Mouse (Mus musculus): ENCODE results near the gene Hivep3. TPM values are rescaled to one million over a fixed set of nuclear protein-coding genes. Genes with fewer than 3 reads are reported as not detected.

Gene Hivep3
- polyA plus RNA-seq, 1 experiment from 2014 or later: 8.9 TPM

GRCm38 (mm10) chr4:120127333-120127732, 393.7 kb downstream of the Hivep3 start:
- no peaks in the 10 kb centered on the region for H3K27me3 ChIP-seq
- 80% methylated on average over 3 of the region's 3 CpGs for WGBS
- ATAC-seq (replicated peaks; ENCODE audit: low FRiP score): no peak
- H3K36me3 ChIP-seq: no peaks in the 10 kb centered on the region
- no peaks in the 10 kb centered on the region for H3K9me3 ChIP-seq (replicated peaks)
- H3K9ac ChIP-seq: no peak overlapping the region
- H3K4me3 ChIP-seq (replicated peaks): no peak overlapping the region
- H3K4me1 ChIP-seq: no peaks in the 10 kb centered on the region
- no peak overlapping the region for H3K4me2 ChIP-seq
- H3K27ac ChIP-seq: no peak overlapping the region

GRCm38 (mm10) chr4:120128033-120128432, 394.4 kb downstream of the Hivep3 start:
- ATAC-seq (replicated peaks; ENCODE audit: low FRiP score): no peak
- Histone ChIP-seq H3K4me1 (no peaks in the 10 kb centered on the region), H3K36me3 (no peaks in the 10 kb centered on the region), H3K27me3 (no peaks in the 10 kb centered on the region), H3K4me2 (no peak overlapping the region), H3K9ac (no peak overlapping the region), H3K27ac (no peak overlapping the region), H3K4me3 (replicated peaks) (no peak overlapping the region), H3K9me3 (replicated peaks) (no peaks in the 10 kb centered on the region)
- 54% methylated on average over 4 of the region's 4 CpGs for WGBS

- no peaks in the 10 kb centered on the region for H3K36me3 ChIP-seq
- H3K27me3 ChIP-seq: no peaks in the 10 kb centered on the region
- H3K27ac ChIP-seq: no peak overlapping the region
- no peak overlapping the region for H3K4me3 ChIP-seq (replicated peaks)
- H3K4me2 ChIP-seq: no peak overlapping the region
- no peaks in the 10 kb centered on the region for H3K4me1 ChIP-seq
- no peak for ATAC-seq (replicated peaks; ENCODE audit: low FRiP score)
- no peak overlapping the region for H3K9ac ChIP-seq
- H3K9me3 ChIP-seq (replicated peaks): no peaks in the 10 kb centered on the region
- 42% methylated on average over 4 of the region's 4 CpGs for WGBS
Measured at GRCm38 (mm10) chr4:120129233-120129885, 395.8 kb downstream of the Hivep3 start.

- Histone ChIP-seq H3K9me3 (replicated peaks) (no peaks in the 10 kb centered on the region), H3K36me3 (no peaks in the 10 kb centered on the region), H3K27me3 (no peaks in the 10 kb centered on the region), H3K4me2 (no peak overlapping the region), H3K4me1 (no peaks in the 10 kb centered on the region), H3K27ac (no peak overlapping the region), H3K9ac (no peak overlapping the region), H3K4me3 (replicated peaks) (no peak overlapping the region)
- ATAC-seq (replicated peaks; ENCODE audit: low FRiP score): no peak
- WGBS: 51% methylated on average over 4 of the region's 4 CpGs
Measured at GRCm38 (mm10) chr4:120130926-120131325, 397.3 kb downstream of the Hivep3 start.

- Histone ChIP-seq H3K4me3 (replicated peaks) (no peak overlapping the region), H3K9me3 (replicated peaks) (no peaks in the 10 kb centered on the region), H3K27ac (no peak overlapping the region), H3K4me2 (no peak overlapping the region), H3K9ac (no peak overlapping the region), H3K27me3 (no peaks in the 10 kb centered on the region), H3K4me1 (no peaks in the 10 kb centered on the region), H3K36me3 (no peaks in the 10 kb centered on the region)
- 76% methylated on average over 24 of the region's 24 CpGs for WGBS
- ATAC-seq (replicated peaks; ENCODE audit: low FRiP score): no peak
Measured at GRCm38 (mm10) chr4:120131441-120132220, 398.0 kb downstream of the Hivep3 start.

- ATAC-seq (replicated peaks; ENCODE audit: low FRiP score): no peak
- no peaks in the 10 kb centered on the region for H3K9me3 ChIP-seq (replicated peaks)
- 83% methylated on average over 6 of the region's 6 CpGs for WGBS
Measured at GRCm38 (mm10) chr4:120134223-120134622, 400.6 kb downstream of the Hivep3 start.

GRCm38 (mm10) chr4:120141810-120142209, 408.2 kb downstream of the Hivep3 start:
- no peak for ATAC-seq (replicated peaks; ENCODE audit: low FRiP score)
- H3K9ac ChIP-seq: no peak overlapping the region
- WGBS: 74% methylated on average over 1 of the region's 1 CpGs

More at GRCm38 (mm10) chr4:120134223-120134622, 400.6 kb downstream of the Hivep3 start:
- no peaks in the 10 kb centered on the region for H3K27me3 ChIP-seq
- no peaks in the 10 kb centered on the region for H3K36me3 ChIP-seq
- H3K4me3 ChIP-seq (replicated peaks): no peak overlapping the region
- no peak overlapping the region for H3K4me2 ChIP-seq
- H3K4me1 ChIP-seq: no peaks in the 10 kb centered on the region
- no peak overlapping the region for H3K9ac ChIP-seq
- no peak overlapping the region for H3K27ac ChIP-seq

GRCm38 (mm10) chr4:120142905-120143304, 409.3 kb downstream of the Hivep3 start:
- H3K9me3 ChIP-seq (replicated peaks): no peaks in the 10 kb centered on the region
- no peak overlapping the region for H3K4me3 ChIP-seq (replicated peaks)
- ATAC-seq (replicated peaks; ENCODE audit: low FRiP score): no peak

More at GRCm38 (mm10) chr4:120141810-120142209, 408.2 kb downstream of the Hivep3 start:
- no peak overlapping the region for H3K4me2 ChIP-seq
- no peaks in the 10 kb centered on the region for H3K4me1 ChIP-seq
- no peak overlapping the region for H3K27ac ChIP-seq
- no peak overlapping the region for H3K4me3 ChIP-seq (replicated peaks)
- no peaks in the 10 kb centered on the region for H3K27me3 ChIP-seq
- H3K9me3 ChIP-seq (replicated peaks): no peaks in the 10 kb centered on the region
- H3K36me3 ChIP-seq: no peaks in the 10 kb centered on the region

GRCm38 (mm10) chr4:120144343-120144742, 410.8 kb downstream of the Hivep3 start:
- Histone ChIP-seq H3K27ac (no peak overlapping the region), H3K36me3 (no peaks in the 10 kb centered on the region), H3K9me3 (replicated peaks) (no peaks in the 10 kb centered on the region), H3K4me1 (peaks cover 13% of the 10 kb centered on the region), H3K27me3 (peaks cover 17% of the 10 kb centered on the region), H3K4me3 (replicated peaks) (no peak overlapping the region), H3K9ac (no peak overlapping the region), H3K4me2 (no peak overlapping the region)
- ATAC-seq (replicated peaks; ENCODE audit: low FRiP score): no peak
- WGBS: 90% methylated on average over 5 of the region's 5 CpGs

More at GRCm38 (mm10) chr4:120142905-120143304, 409.3 kb downstream of the Hivep3 start:
- Histone ChIP-seq H3K27ac (no peak overlapping the region), H3K4me2 (no peak overlapping the region), H3K4me1 (no peaks in the 10 kb centered on the region), H3K27me3 (peaks cover 5% of the 10 kb centered on the region), H3K9ac (no peak overlapping the region), H3K36me3 (no peaks in the 10 kb centered on the region)
- 78% methylated on average over 9 of the region's 9 CpGs for WGBS

- H3K27ac ChIP-seq: no peak overlapping the region
- 75% methylated on average over 8 of the region's 8 CpGs for whole genome bisulfite sequencing
- H3K27me3 ChIP-seq: peaks cover 24% of the 10 kb centered on the region
- H3K9me3 ChIP-seq (replicated peaks): no peaks in the 10 kb centered on the region
- H3K4me2 ChIP-seq: no peak overlapping the region
- ATAC-seq (replicated peaks; ENCODE audit: low FRiP score): no peak
- H3K4me1 ChIP-seq: peaks cover 13% of the 10 kb centered on the region
- H3K9ac ChIP-seq: no peak overlapping the region
- H3K36me3 ChIP-seq: no peaks in the 10 kb centered on the region
- no peak overlapping the region for H3K4me3 ChIP-seq (replicated peaks)
Measured at GRCm38 (mm10) chr4:120145931-120146330, 412.3 kb downstream of the Hivep3 start.

- no peaks in the 10 kb centered on the region for H3K36me3 ChIP-seq
- WGBS: 5% methylated on average over 45 of the region's 45 CpGs
- peak; percentile 87 for ATAC-seq (replicated peaks; ENCODE audit: low FRiP score)
- H3K4me1 ChIP-seq: peaks cover 13% of the 10 kb centered on the region
- no peaks in the 10 kb centered on the region for H3K9me3 ChIP-seq (replicated peaks)
- no peak overlapping the region for H3K27ac ChIP-seq
- peaks cover 24% of the 10 kb centered on the region for H3K27me3 ChIP-seq
- H3K9ac ChIP-seq: peak overlapping the region; percentile 31
- H3K4me2 ChIP-seq: peak overlapping the region; percentile 65
- H3K4me3 ChIP-seq (replicated peaks): peak overlapping the region; percentile 34
Measured at GRCm38 (mm10) chr4:120148291-120149141, 414.9 kb downstream of the Hivep3 start.

- peak; percentile 15; the same call in 1 of the 2 replicates for ATAC-seq (replicated peaks; ENCODE audit: low FRiP score)
- peak overlapping the region; percentile 31; the same call in 1 of the 2 replicates for H3K9ac ChIP-seq
Measured at GRCm38 (mm10) chr4:120149142-120149524, 415.5 kb downstream of the Hivep3 start.

More at GRCm38 (mm10) chr4:120149142-120149524, 415.5 kb downstream of the Hivep3 start:
- Histone ChIP-seq H3K36me3 (no peaks in the 10 kb centered on the region), H3K4me1 (peaks cover 13% of the 10 kb centered on the region), H3K27me3 (peaks cover 24% of the 10 kb centered on the region), H3K9me3 (replicated peaks) (no peaks in the 10 kb centered on the region), H3K4me2 (peak overlapping the region; percentile 65), H3K4me3 (replicated peaks) (peak overlapping the region; percentile 34), H3K27ac (no peak overlapping the region)
- WGBS: 35% methylated on average over 3 of the region's 3 CpGs

All from kidney, embryonic 15.5 days (tissue).